Mouse (Mus musculus) MEL (cell line): ENCODE data around the gene Olfr13.
"Not testable (repeated sequence)": the region's sequence is repeated elsewhere in the genome, so short reads cannot be mapped to it uniquely, and the experiment has no call there.

Experiments
- CHD2 ChIP-seq: IDR thresholded peaks from 2 replicates; pipeline ENCODE4 v1.6.1; 2011; ENCODE audit warnings: low read length, improper control_type of control experiment
- CTCF ChIP-seq, 3 experiments: IDR thresholded peaks in 2 of 3; conservative IDR thresholded peaks in 1 of 3; 2 replicates each; pipeline ENCODE4 v1.5.1; 2011 to 2012; ENCODE audit warnings: low read length in 3 of 3, low read depth in 2 of 3, mild to moderate bottlenecking in 2 of 3, improper control_type of control experiment in 1 of 3, inconsistent platforms in 1 of 3, mixed read lengths in 1 of 3, moderate library complexity in 1 of 3; ENCODE audit not compliant: control insufficient read depth in 1 of 3, insufficient read depth in 1 of 3, poor library complexity in 1 of 3, severe bottlenecking in 1 of 3
- EP300 ChIP-seq, 2 experiments: IDR thresholded peaks; 2 replicates each; pipeline ENCODE4 v1.6.1; 2011; ENCODE audit warnings: improper control_type of control experiment in 2 of 2, low read length in 2 of 2, low read depth in 1 of 2, mild to moderate bottlenecking in 1 of 2
- GABPA ChIP-seq: IDR thresholded peaks from 2 replicates; pipeline ENCODE4 v1.6.1; 2012; ENCODE audit warnings: low read depth, mild to moderate bottlenecking, inconsistent platforms, low read length, improper control_type of control experiment, moderate library complexity
- KAT2A ChIP-seq: conservative IDR thresholded peaks from 2 replicates; pipeline ENCODE4 v1.6.1; 2012; ENCODE audit warnings: low read depth, low read length, improper control_type of control experiment, inconsistent platforms
- NELFE ChIP-seq: IDR thresholded peaks from 2 replicates; pipeline ENCODE4 v1.6.1; 2011; ENCODE audit warnings: low read depth, low read length, improper control_type of control experiment
- POLR2A ChIP-seq, 2 experiments: IDR thresholded peaks; 2 replicates each; pipeline ENCODE4 v1.6.1; 2011 to 2012; ENCODE audit warnings: low read length in 2 of 2, mild to moderate bottlenecking in 2 of 2, control low read depth in 1 of 2, improper control_type of control experiment in 1 of 2, low read depth in 1 of 2, moderate library complexity in 1 of 2; ENCODE audit not compliant: control insufficient read depth in 1 of 2, insufficient read depth in 1 of 2, poor library complexity in 1 of 2
- RCOR1 ChIP-seq: IDR thresholded peaks from 2 replicates; pipeline ENCODE4 v1.6.1; 2012; ENCODE audit warnings: low read depth, mild to moderate bottlenecking, inconsistent platforms, low read length, improper control_type of control experiment
- TAL1 ChIP-seq: IDR thresholded peaks from 2 replicates; pipeline ENCODE4 v1.6.1; 2012; ENCODE audit warnings: mild to moderate bottlenecking, inconsistent platforms, low read length, moderate library complexity, mixed read lengths
- TBP ChIP-seq: IDR thresholded peaks from 2 replicates; pipeline ENCODE4 v1.8.0; 2011; ENCODE audit warnings: low read depth, low read length, improper control_type of control experiment
- TCF12 ChIP-seq: IDR thresholded peaks from 2 replicates; pipeline ENCODE4 v1.6.1; 2014; ENCODE audit warnings: low read depth, mild to moderate bottlenecking, inconsistent platforms, low read length, improper control_type of control experiment, moderate library complexity
- UBTF ChIP-seq: IDR thresholded peaks from 2 replicates; pipeline ENCODE4 v1.6.1; 2012; ENCODE audit warnings: low read depth, mild to moderate bottlenecking, inconsistent platforms, low read length, improper control_type of control experiment, moderate library complexity, borderline replicate concordance; ENCODE audit not compliant: insufficient read depth
- ZC3H11A ChIP-seq: IDR thresholded peaks from 2 replicates; pipeline ENCODE4 v1.6.1; 2012; ENCODE audit warnings: low read depth, mild to moderate bottlenecking, inconsistent platforms, low read length, improper control_type of control experiment

GRCm38 (mm10) chr6:43212873-43213272 lies 40.9 kb downstream of the Olfr13 start, which contains the start of gene Olfr434:
- TF ChIP-seq POLR2A (IDR thresholded peaks at IDR 0.05; ENCODE audit: control insufficient read depth in 1 of 2, insufficient read depth in 1 of 2, low read depth in 1 of 2, low read length in 2 of 2, poor library complexity in 1 of 2); RCOR1; KAT2A; ZC3H11A; EP300 (IDR thresholded peaks at IDR 0.05; ENCODE audit: low read depth in 1 of 2, low read length in 2 of 2); CTCF (IDR thresholded peaks at IDR 0.05 in 2 of 3, conservative IDR thresholded peaks at IDR 0.05 in 1 of 3; ENCODE audit: control insufficient read depth in 1 of 3, insufficient read depth in 1 of 3, low read depth in 2 of 3, low read length in 3 of 3, poor library complexity in 1 of 3, severe bottlenecking in 1 of 3); NELFE; GABPA; TCF12; TAL1; TBP; UBTF; CHD2: not testable (repeated sequence)
